In genomic region chr4:120755299-120755698, GRCm38 (mm10) we compare ENCODE assay signal across 8 mouse cellular contexts. TPM values are rescaled to one million over a fixed set of nuclear protein-coding genes. Genes with fewer than 3 reads are reported as not detected.
DNase-seq lines count a peak whose midpoint lies in the region; ATAC-seq and TF ChIP-seq lines count a peak whose summit lies in the region.

No protein-coding gene starts in this region.

- H3K36me3 ChIP-seq in C2C12 (ENCODE audit: control insufficient read depth, insufficient read depth): peaks cover 20% of the 10 kb centered on the region

- peak; percentile 27; the same call in 1 of the 2 replicates for ATAC-seq in neutrophil, adult 5-6 weeks (ENCODE audit: extremely low read depth, insufficient number of reproducible peaks, low FRiP score, poor library complexity, severe bottlenecking)

- H3K79me3 ChIP-seq in C2C12 (ENCODE audit: low read depth): no peaks in the 10 kb centered on the region

- no peak overlapping the region for H3K4me3 ChIP-seq in C2C12 (ENCODE audit: insufficient read depth, poor library complexity, severe bottlenecking)
- no peak overlapping the region for H3K4me3 ChIP-seq in gastrocnemius, adult 2 months

- peak; percentile 41 for DNase-seq in T-cell, adult 2 months (ENCODE audit: low spot score)
- peak; percentile 79 to 88 for DNase-seq in cerebellum, postnatal 25 days
- DNase-seq in gastrocnemius, adult 2 months: peak; percentile 80
- peak; percentile 71 for DNase-seq in kidney, adult 18-20 months
- DNase-seq in left cerebral cortex, postnatal 4 days: peak; percentile 90
- DNase-seq in thymus, postnatal 0 days (ENCODE audit: low spot score): peak; percentile 74

- no peak overlapping the region for H3ac ChIP-seq in C2C12 (ENCODE audit: control insufficient read depth, insufficient read length, low read depth)

- intact Hi-C loops in gastrocnemius, adult 2 months (cut with DNase I): loop anchor here (1.0 to 5.0 kb wide), 4 partner anchors 62 to 165 kb away; no protein-coding TSS in a partner anchor
- intact Hi-C loops in left cerebral cortex, postnatal 4 days (cut with DNase I): loop anchor here (5.0 kb wide), 1 partner anchor 163 kb away; no protein-coding TSS in a partner anchor

- H3K27me3 ChIP-seq in C2C12 (ENCODE audit: control insufficient read depth, insufficient read depth, insufficient read length): no peaks in the 10 kb centered on the region

- peak; percentile 84 for TF ChIP-seq CTCF in C2C12 (IDR thresholded peaks at IDR 0.05; ENCODE audit: control insufficient read depth, insufficient read depth, insufficient read length)
- TF ChIP-seq CTCF in gastrocnemius, adult 2 months (IDR thresholded peaks at IDR 0.05): peak; percentile 92

- no peak overlapping the region for H3K27ac ChIP-seq in gastrocnemius, adult 2 months

- H3K79me2 ChIP-seq in C2C12 (ENCODE audit: control insufficient read depth, insufficient read depth): no peaks in the 10 kb centered on the region

TF ChIP-seq in C2C12, 6 proteins besides CTCF, POLR2A, EP300 and RAD21:
- TF ChIP-seq MYOD1 (IDR thresholded peaks at IDR 0.05; ENCODE audit: control insufficient read depth, insufficient read length, low read depth): no peak
- no peak for TF ChIP-seq FOSL1 (IDR thresholded peaks at IDR 0.05; ENCODE audit: insufficient read depth, low read length, poor library complexity, severe bottlenecking)
- TF ChIP-seq USF1 (IDR thresholded peaks at IDR 0.05; ENCODE audit: low read depth): no peak
- TF ChIP-seq MAX (IDR thresholded peaks at IDR 0.05): no peak
- TF ChIP-seq CEBPB (IDR thresholded peaks at IDR 0.05; ENCODE audit: low read depth): no peak
- no peak for TF ChIP-seq MYOG (IDR thresholded peaks at IDR 0.05; ENCODE audit: control insufficient read depth, extremely low read depth, insufficient read length)

RNA-seq across cellular contexts. Expression of gene Kcnq4, which starts 6.9 kb away (rescaled TPM):
- polyA plus RNA-seq in C2C12 (2012; fragmentation: generic; extraction: Trizol): 0.75 TPM
- total RNA-seq in gastrocnemius, adult 2 months (2021): 10 to 100 TPM; 13.4 to 14.5 TPM
- 10 to 100 TPM; 19.6 to 21.1 TPM for total RNA-seq in left cerebral cortex, postnatal 4 days (2021)
- 0.12 TPM in 1 of 2 replicates, not detected in the other for total RNA-seq in neutrophil, adult 5-6 weeks (2017)
- 0.32 and 0.34 TPM in 2 replicates for polyA plus RNA-seq in thymus, postnatal 0 days (2015; fragmentation: Nextera tagmentation; extraction: Ambion mirVana)

Comparison
In these comparisons a context has a peak if more than half of its experiments do, and no peak if none do; other contexts are left out.
1. RNA of gene Kcnq4, which starts 6.9 kb away (total RNA-seq): 19.6 to 21.1 TPM in left cerebral cortex, postnatal 4 days and 13.4 to 14.5 TPM in gastrocnemius, adult 2 months; 0.12 TPM in neutrophil, adult 5-6 weeks; every median in the first group is over 10 times any median in the second.
2. Peak in every context shown above with its lines, with median percentiles within 50 percentile points of each other: DNase-seq.